Mouse (Mus musculus): ENCODE results near the gene Il5.
A peak's percentile ranks its signal among the peaks of the same experiment; 100 is the strongest.
"Not testable (repeated sequence)": the region's sequence is repeated elsewhere in the genome, so short reads cannot be mapped to it uniquely, and the experiment has no call there.

Gene Il5

GRCm38 (mm10) chr11:53745260-53745659, 24.7 kb downstream of the Il5 start:
- no peak for DNase-seq (ENCODE audit: low spot score)

- no peak for DNase-seq (ENCODE audit: low spot score)
These were observed 27.4 kb downstream of the Il5 start for GRCm38 (mm10) chr11:53747985-53748384.

- DNase-seq (ENCODE audit: low spot score), result no peak
These were observed 28.0 kb downstream of the Il5 start for GRCm38 (mm10) chr11:53748614-53749013.

GRCm38 (mm10) chr11:53749306-53749705, 28.7 kb downstream of the Il5 start:
- DNase-seq (ENCODE audit: low spot score), result no peak

- DNase-seq (ENCODE audit: low spot score), result no peak
These were observed 29.2 kb downstream of the Il5 start for GRCm38 (mm10) chr11:53749716-53750352.

GRCm38 (mm10) chr11:53755011-53755595, 34.5 kb downstream of the Il5 start:
- DNase-seq (ENCODE audit: low spot score), result no peak

- DNase-seq (ENCODE audit: low spot score), result no peak
These were observed 37.0 kb downstream of the Il5 start for GRCm38 (mm10) chr11:53757612-53758011.

- DNase-seq (ENCODE audit: low spot score), result not testable (repeated sequence)
These were observed 37.4 kb downstream of the Il5 start for GRCm38 (mm10) chr11:53758033-53758432.

GRCm38 (mm10) chr11:53758791-53759351, 38.3 kb downstream of the Il5 start:
- DNase-seq (ENCODE audit: low spot score), result no peak

- DNase-seq (ENCODE audit: low spot score), result no peak
These were observed 39.2 kb downstream of the Il5 start for GRCm38 (mm10) chr11:53759545-53760406.

- no peak for DNase-seq (ENCODE audit: low spot score)
These were observed 40.7 kb downstream of the Il5 start for GRCm38 (mm10) chr11:53761284-53761683.

- DNase-seq (ENCODE audit: low spot score), result peak; percentile 67
These were observed 41.2 kb downstream of the Il5 start for GRCm38 (mm10) chr11:53761822-53762221.

- DNase-seq (ENCODE audit: low spot score), result no peak
These were observed 41.8 kb downstream of the Il5 start for GRCm38 (mm10) chr11:53762426-53762825.

- peak; percentile 87 for DNase-seq (ENCODE audit: low spot score)
These were observed 42.4 kb downstream of the Il5 start for GRCm38 (mm10) chr11:53762827-53763495.

GRCm38 (mm10) chr11:53763496-53764140, 43.0 kb downstream of the Il5 start:
- peak; percentile 87 for DNase-seq (ENCODE audit: low spot score)

GRCm38 (mm10) chr11:53764581-53764980, 44.0 kb downstream of the Il5 start:
- no peak for DNase-seq (ENCODE audit: low spot score)

GRCm38 (mm10) chr11:53768422-53769184, 48.0 kb downstream of the Il5 start:
- DNase-seq (ENCODE audit: low spot score), result no peak

GRCm38 (mm10) chr11:53769185-53769576, 48.6 kb downstream of the Il5 start:
- DNase-seq (ENCODE audit: low spot score), result no peak

- DNase-seq (ENCODE audit: low spot score), result peak; percentile 94
These were observed 49.1 kb downstream of the Il5 start, which contains the start of gene Irf1 for GRCm38 (mm10) chr11:53769760-53770124. Gene Irf1 (plus strand): TSS chr11:53770014.

GRCm38 (mm10) chr11:53770125-53770791, 49.7 kb downstream of the Il5 start:
- peak; percentile 84 for DNase-seq (ENCODE audit: low spot score)
